Mouse (Mus musculus) spleen, adult 18-20 months (tissue): Measurements from ENCODE around the gene Clip3.

Source experiments
- DNase-seq, 2 experiments: peaks; one replicate each; pipeline ENCODE4 v3.0.0; 2022; ENCODE audit warnings: mixed read lengths in 2 of 2

Gene Clip3

GRCm38 (mm10) chr7:30296816-30297215 lies 5.3 kb downstream of the Clip3 start:
- DNase-seq, result no peak

DNA sequence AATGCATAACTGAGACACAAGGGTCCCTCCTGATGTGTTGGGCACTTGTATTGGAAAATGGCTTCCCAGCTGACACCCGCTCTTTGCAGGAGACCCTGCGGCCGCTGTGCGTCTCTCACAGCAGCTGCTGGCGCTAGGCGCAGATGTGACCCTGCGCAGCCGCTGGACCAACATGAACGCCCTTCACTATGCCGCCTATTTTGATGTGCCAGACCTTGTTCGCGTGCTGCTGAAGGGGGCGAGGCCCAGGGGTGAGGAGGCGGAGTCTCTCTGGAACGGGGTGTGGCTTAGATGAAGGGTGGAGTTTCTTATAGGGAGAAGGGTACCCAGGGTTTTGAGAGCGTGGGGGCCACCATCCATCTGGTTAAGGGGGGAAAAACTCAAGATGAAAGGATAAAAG lies 5.7 kb downstream of the Clip3 start:
- DNase-seq, result no peak

DNA sequence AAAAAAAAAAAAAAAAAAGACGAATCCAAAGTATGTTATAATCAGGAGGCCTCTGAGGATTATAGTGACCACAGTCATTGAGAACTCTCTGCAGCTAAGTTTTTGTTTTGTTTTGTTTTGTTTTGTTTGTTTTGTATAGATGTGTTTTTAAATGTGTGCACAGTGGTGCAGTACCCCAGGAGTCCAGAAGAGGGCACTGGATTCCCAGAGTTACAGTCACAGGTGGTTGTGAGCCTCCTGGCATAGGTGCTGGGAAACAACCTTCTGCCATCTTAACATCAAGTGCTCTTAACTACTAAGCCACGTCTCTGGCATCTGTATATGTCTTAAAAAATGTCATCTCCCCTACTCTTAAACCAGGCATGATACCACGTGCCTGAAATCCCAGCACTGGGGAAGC lies 9.4 kb downstream of the Clip3 start:
- DNase-seq, result peak in 1 of 2 experiments; percentile 33

DNA sequence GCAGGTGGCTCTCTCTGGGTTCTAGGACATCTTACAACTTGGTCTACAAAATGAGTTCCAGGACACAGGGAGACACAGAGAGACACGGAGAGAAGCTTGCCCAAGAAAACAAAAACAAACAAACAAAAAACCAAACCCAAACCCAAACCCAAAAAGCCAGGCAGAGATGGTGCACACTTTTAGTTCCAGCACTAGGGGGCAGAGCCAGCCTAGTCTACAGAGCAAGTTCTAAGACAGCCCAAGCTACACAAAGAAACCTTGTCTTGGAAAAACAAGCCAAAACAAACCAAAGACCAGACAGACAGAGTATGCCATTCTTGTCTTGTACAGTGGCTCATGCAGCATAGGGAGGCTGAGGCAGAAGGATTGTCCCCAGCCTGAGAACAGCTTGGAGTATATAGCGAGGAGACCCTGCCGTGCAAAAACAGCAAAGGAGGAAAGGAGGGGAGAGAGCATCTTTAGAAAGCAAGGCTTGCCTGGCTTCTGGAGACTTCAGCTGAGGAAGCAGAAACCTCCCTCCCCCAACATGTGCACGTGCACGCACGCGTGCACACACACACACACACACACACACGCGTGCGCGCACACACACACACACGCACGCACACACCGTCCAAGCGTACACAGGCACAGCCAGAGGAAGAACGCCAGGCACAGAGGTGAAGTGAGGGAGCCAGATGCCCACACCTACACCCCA lies 14.7 kb downstream of the Clip3 start:
- DNase-seq, result no peak

- peak; percentile 81 to 87 for DNase-seq
Measured at GRCm38 (mm10) chr7:30308076-30309005, 16.8 kb downstream of the Clip3 start, which contains the start of gene Alkbh6. Alkbh6 (plus strand) TSS chr7:30308717.

DNA sequence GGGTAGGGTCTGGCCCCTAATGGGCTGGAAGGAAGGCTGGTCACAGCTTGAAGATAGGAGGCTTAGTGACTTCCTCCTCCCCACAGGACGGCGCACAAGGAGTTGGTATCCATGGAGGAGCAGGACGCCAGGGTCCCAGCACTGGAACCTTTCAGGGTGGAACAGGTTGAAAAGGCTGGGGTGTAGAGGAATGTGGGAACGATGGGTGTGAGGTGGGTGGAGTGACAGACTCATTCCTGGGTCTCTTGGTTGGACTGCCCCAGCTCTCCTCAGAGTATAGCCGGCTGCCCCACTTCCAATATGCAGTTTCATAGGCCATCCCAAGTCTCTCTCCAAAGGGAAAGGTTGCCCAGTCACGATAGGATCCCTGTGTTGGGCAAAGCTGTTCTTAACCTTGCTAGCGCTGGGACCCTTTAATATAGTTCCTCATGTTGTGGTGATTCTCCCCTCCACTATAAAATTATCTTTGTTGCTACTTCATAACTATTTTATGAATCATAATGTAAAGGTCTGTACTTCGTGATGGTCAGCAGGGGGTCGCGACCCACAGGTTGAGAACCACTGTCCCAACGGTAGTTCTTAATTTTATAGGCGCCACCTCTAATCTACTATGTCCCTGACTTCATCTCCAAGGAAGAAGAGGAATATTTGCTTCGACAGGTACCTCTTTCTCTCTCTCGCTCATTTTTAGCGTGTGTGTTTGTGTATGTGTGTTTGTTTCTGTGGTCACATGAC lies 18.0 kb downstream of the Clip3 start:
- no peak for DNase-seq

DNA sequence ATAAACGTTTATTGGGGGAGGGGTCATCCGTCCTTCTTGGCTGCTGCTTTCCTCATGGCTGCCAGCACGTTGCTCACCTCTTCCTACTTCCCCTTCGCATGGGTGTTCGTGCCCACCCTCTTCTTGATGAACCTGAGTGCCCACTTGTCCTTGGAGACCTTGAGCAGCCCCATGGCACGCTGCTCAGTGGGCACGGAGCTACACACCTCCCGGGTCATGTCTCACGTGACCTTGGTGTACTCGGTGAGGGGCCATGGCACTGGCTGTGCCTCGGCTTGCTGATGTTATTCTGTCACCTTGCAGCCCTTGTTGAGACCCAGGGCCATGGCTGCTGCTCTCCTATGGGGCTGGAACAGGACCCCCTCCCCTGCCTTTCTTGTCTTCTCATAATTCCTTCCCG lies 18.6 kb downstream of the Clip3 start:
- no peak for DNase-seq

DNA sequence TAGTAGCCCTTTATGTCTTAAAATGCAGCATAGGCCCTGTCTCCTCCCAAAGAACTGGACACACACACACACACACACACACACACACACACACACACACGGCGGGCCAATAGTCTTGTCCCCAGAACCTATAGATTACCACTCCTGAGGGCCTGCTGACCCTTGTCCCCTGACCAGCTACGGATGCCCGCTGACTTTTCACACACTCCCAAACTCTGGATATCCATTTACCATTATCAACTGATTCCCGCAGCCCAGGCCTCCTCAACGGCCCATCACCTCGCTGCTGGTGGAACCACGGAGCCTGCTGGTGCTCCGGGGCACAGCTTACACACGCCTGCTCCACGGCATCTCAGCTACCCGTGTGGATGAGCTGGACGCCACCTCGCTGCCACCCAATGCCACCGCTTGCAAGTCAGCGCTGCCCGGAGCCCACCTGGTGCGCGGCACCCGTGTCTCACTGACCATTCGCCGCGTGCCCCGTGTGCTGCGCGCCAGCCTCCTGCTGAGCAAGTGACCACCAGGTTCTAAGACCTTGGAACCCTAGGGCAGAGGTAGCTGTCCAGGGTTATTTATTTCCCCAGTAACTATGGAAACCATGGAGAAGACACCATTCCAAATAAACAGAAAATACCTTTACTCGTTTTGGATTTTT lies 22.3 kb downstream of the Clip3 start:
- DNase-seq, result no peak

DNA sequence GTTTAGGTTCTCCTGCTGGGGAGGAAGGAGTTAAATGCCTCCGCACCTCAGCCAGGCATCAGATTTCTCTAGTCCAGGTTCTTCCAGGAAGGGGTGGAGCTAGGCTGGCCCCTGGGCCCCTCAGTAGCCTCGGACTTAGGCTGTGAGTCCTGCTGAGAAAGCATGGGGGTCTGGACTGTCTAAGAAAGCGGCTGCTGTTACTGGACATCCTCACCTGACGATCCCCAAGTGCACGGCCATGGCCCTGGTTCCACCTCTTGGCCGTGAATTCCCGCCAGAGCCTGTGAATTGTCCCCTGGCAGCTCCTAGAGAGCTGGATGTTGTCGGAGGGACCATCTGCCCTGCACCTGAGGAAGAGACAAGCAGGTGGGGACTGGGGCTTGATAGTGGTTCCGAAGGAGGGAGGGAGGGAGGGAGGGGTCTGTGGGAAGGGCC lies 23.2 kb downstream of the Clip3 start, which contains the start of gene Syne4:
Syne4 (plus strand) TSS at position 87 of the 435 bp plus-strand sequence.
- DNase-seq, result no peak

- DNase-seq, result no peak
Measured at GRCm38 (mm10) chr7:30315559-30316529, 24.3 kb downstream of the Clip3 start.

GRCm38 (mm10) chr7:30318142-30318541 lies 26.6 kb downstream of the Clip3 start:
- DNase-seq, result no peak

GRCm38 (mm10) chr7:30320946-30321345 lies 29.4 kb downstream of the Clip3 start:
- no peak for DNase-seq

DNA sequence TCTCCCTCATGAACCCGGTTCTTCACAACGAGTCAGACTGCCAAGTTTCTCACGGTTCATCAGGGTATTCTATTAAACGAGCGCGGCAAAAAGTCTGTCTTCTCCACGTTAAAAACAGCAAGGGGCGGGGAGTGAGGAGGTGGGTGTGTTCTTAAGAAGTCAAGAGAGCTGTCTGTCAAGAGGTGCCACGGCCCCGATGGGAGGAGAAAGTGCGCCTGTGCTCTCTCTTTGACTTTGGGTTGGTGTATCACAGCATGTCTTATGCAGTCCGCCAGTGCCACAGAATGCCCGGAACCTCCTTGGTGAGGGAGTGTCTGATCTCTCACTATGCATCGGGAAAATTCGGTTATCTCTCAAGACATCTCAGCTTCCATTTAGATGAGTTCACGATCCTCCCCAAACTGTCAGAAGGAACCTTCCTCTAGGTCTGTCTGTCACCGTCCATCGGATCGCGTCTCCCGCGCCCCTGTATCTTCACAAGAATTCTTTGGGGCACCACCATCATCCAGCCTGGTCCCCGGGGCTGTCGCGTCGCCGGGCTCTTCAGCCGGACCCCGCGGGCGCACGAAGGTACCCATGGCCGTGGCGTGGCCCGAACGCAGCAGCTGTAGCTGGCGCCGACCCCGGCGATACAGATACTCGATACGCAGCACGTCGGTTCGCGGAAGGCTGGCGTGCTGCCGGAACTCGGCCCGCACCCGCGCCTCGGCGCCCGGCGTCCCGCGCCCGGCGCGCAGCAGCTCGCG lies 30.2 kb downstream of the Clip3 start, which contains the start of gene E130208F15Rik:
E130208F15Rik (plus strand) TSS at position 202 of the 746 bp plus-strand sequence.
- peak; percentile 58 to 63 for DNase-seq

- DNase-seq, result peak; percentile 92 to 95
Measured at GRCm38 (mm10) chr7:30322285-30322667, 30.7 kb downstream of the Clip3 start.

DNA sequence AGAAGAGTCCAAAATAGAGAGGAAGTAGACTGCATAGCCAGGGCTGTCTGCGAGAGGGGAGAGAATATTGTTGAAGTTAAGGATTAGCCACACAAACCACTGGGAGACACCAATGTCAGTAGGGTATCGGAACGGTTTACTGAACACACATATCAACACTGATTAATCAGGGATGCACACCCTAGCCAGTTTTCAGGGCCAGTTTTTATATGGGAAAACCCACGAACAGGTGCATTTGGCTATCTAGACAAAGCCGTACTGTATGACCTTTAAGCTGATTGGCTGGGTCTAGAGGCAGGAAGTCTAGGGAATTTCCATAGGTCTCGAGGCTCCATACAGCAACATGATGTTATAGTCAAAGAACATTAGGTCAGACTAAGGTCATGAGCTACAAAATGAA lies 31.3 kb downstream of the Clip3 start:
- DNase-seq, result no peak

DNA sequence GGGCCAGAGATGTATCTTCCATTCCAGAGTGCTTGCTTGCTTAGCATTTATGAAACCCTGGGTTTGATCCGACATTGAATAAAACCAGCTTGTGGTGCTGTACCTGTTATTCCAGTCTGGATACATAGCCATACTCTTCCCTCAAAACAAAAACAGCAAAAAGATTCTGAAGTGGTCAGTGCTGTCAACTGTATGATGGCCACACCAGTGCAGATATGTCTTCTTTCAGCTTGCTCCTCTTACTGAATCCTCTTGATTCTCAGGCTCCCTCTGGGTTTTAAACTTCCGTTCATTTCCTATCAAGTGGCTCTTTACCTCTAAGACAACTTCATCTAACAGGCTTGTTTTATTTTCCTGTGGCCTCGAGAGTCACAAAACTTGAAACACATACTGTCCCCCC lies 32.3 kb downstream of the Clip3 start, which contains the start of gene Sdhaf1:
Sdhaf1 (minus strand) TSS at position 101 of the 400 bp plus-strand sequence.
- DNase-seq, result no peak

GRCm38 (mm10) chr7:30324300-30324944 lies 32.9 kb downstream of the Clip3 start:
- no peak for DNase-seq

GRCm38 (mm10) chr7:30325364-30325763 lies 33.8 kb downstream of the Clip3 start:
- peak in 1 of 2 experiments; percentile 62 for DNase-seq

DNA sequence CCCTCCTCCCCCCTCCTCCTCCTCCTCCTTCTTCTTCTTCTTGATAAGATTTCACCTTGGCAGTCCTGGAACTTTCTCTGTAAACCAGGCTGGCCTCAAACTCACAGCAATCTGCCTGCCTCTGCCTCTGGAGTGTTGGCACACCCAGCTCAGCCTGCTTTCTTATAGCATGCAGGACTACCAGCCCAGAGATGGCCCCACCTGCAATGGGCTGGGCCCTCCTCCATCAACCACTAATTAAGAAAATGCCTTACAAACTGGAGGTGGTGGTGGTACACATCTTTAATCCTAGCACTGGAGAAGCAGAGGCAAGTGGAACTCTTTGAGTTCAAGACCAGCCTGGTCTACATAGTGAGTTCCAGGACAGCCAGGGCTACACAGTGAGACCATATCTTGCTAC lies 34.9 kb downstream of the Clip3 start:
- DNase-seq, result no peak

GRCm38 (mm10) chr7:30327140-30327539 lies 35.6 kb downstream of the Clip3 start:
- DNase-seq, result no peak
